Mouse (Mus musculus) forebrain, embryonic 13.5 days (tissue): ENCODE results near the gene Tmem59. TPM values are rescaled to one million over a fixed set of nuclear protein-coding genes. Genes with fewer than 3 reads are reported as not detected.

ENCODE experiments used
- ATAC-seq: fragments of 200-750 bp; cut with Nextera tagmentation; 2 replicates; pipeline ENCODE4 v1.8.0; 2017
- H3K27ac ChIP-seq: fragments of 300-500 bp; sonication (generic); 2 replicates; pipeline ENCODE4 v1.5.1; 2015; ENCODE audit warnings: inconsistent platforms, mild to moderate bottlenecking, moderate library complexity
- H3K27me3 ChIP-seq: fragments of 300-500 bp; sonication (generic); 2 replicates; pipeline ENCODE4 v1.6.1; 2015; ENCODE audit warnings: mild to moderate bottlenecking, inconsistent platforms
- H3K36me3 ChIP-seq: fragments of 300-500 bp; sonication (generic); 2 replicates; pipeline ENCODE4 v1.6.1; 2015; ENCODE audit warnings: mild to moderate bottlenecking, inconsistent platforms; ENCODE audit not compliant: poor library complexity, severe bottlenecking
- H3K4me1 ChIP-seq: fragments of 300-500 bp; sonication (generic); 2 replicates; pipeline ENCODE4 v1.6.1; 2015; ENCODE audit warnings: inconsistent platforms
- H3K4me2 ChIP-seq: fragments of 300-500 bp; sonication (generic); 2 replicates; pipeline ENCODE4 v1.6.1; 2015; ENCODE audit warnings: inconsistent platforms, mild to moderate bottlenecking, moderate library complexity
- H3K4me3 ChIP-seq: fragments of 300-500 bp; sonication (generic); 2 replicates; pipeline ENCODE4 v1.5.1; 2015; ENCODE audit warnings: mild to moderate bottlenecking, inconsistent platforms
- H3K9ac ChIP-seq: fragments of 300-500 bp; sonication (generic); 2 replicates; pipeline ENCODE4 v1.6.1; 2015; ENCODE audit warnings: mild to moderate bottlenecking, inconsistent platforms
- H3K9me3 ChIP-seq: fragments of 300-500 bp; sonication (generic); replicated peaks from 2 replicates; pipeline ENCODE4 v1.6.1; 2016; ENCODE audit warnings: inconsistent platforms
- WGBS: fragments of 180-500 bp; shearing (Covaris S2); methylation state at CpG from one replicate; pipeline ENCODE4 v1.1.7; 2015; 5-methylcytosine and 5-hydroxymethylcytosine counted together
- polyA plus RNA-seq: library from polyadenylated mRNA; unstranded; fragments of >200 nt; fragmentation: Nextera tagmentation; extraction: Ambion mirVana; gene quantifications from 2 replicates; pipeline ENCODE4 v1.2.1, GENCODE M21; 2015

Gene Tmem59
- polyA plus RNA-seq, 1 experiment from 2014 or later, result 337 TPM

DNA sequence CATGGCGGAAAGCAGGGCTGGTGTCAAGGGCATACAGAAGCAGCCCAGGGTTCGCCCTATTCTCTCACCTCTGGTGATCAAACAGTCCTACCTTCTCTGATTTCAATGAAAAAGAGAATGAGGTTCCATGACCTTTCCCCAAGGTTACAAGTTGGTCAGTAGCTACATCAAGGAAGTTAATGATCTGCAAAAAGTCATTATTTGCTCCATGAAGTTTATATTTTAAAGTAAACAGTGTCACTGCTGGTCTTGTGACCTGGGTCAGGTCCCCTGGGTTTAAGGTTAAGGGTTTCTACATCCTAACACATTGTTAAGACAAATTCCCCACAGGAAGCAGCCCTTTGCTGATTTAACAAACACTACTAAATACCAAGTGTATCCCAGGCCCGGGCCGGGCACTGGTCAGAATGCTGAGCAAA is 21.2 kb upstream of the Tmem59 start:
- H3K4me1 ChIP-seq, result no peaks in the 10 kb centered on the region
- H3K4me2 ChIP-seq, result no peak overlapping the region
- H3K9ac ChIP-seq, result no peak overlapping the region
- WGBS, result 93% methylated on average over 4 of the region's 4 CpGs
- H3K36me3 ChIP-seq, result peaks cover 53% of the 10 kb centered on the region
- no peak overlapping the region for H3K27ac ChIP-seq
- ATAC-seq, result no peak
- no peak overlapping the region for H3K4me3 ChIP-seq
- no peaks in the 10 kb centered on the region for H3K27me3 ChIP-seq
- H3K9me3 ChIP-seq, result no peaks in the 10 kb centered on the region

DNA sequence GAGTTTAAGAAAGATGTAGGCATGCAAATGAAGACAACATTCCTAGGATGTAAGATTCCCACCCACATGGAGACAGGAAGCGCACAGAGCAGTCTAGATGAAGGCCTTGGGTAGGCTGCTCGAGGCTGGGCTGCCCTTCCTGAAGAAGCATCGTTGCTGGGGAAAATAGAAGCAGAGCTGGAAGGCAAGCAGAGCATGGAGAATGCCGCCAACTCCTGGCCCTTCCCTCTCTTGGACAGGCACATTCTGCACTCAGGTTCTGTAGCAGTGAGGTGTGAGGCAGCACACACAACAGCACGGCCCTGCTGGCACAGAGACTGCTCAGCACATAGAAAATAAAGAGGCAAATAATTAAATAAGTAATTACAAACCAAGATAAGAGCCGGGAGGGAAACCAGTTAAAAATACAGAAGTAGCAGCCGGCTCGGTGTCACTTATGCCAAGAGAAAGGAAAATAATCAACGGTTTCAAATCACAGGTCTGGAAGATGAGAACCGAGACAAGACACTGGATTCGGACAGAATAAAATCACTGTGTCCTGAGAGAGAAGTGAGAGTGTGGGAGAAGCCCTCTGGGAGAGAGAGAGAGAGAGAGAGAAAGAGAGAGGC is 18.9 kb upstream of the Tmem59 start:
- no peak overlapping the region for H3K27ac ChIP-seq
- no peak overlapping the region for H3K4me3 ChIP-seq
- H3K4me2 ChIP-seq, result no peak overlapping the region
- no peak overlapping the region for H3K9ac ChIP-seq
- peaks cover 51% of the 10 kb centered on the region for H3K36me3 ChIP-seq
- H3K9me3 ChIP-seq, result no peaks in the 10 kb centered on the region
- H3K27me3 ChIP-seq, result no peaks in the 10 kb centered on the region
- WGBS, result 90% methylated on average over 11 of the region's 11 CpGs
- ATAC-seq, result no peak
- peaks cover 1% of the 10 kb centered on the region; the same call in 1 of the 2 replicates for H3K4me1 ChIP-seq

GRCm38 (mm10) chr4:107160181-107160580 is 18.0 kb upstream of the Tmem59 start:
- Histone ChIP-seq H3K27ac (no peak overlapping the region), H3K4me1 (peaks cover 3% of the 10 kb centered on the region; the same call in 1 of the 2 replicates), H3K9me3 (no peaks in the 10 kb centered on the region), H3K4me3 (no peak overlapping the region), H3K27me3 (no peaks in the 10 kb centered on the region), H3K4me2 (no peak overlapping the region), H3K9ac (no peak overlapping the region), H3K36me3 (peaks cover 46% of the 10 kb centered on the region)
- ATAC-seq, result no peak
- 88% methylated on average over 8 of the region's 8 CpGs for WGBS

- Histone ChIP-seq H3K4me3 (no peak overlapping the region), H3K36me3 (peaks cover 33% of the 10 kb centered on the region), H3K4me1 (peaks cover 3% of the 10 kb centered on the region; the same call in 1 of the 2 replicates), H3K27me3 (no peaks in the 10 kb centered on the region), H3K27ac (no peak overlapping the region), H3K4me2 (no peak overlapping the region), H3K9ac (no peak overlapping the region), H3K9me3 (no peaks in the 10 kb centered on the region)
- ATAC-seq, result peak; percentile 33; the same call in 1 of the 2 replicates
- WGBS, result 90% methylated on average over 10 of the region's 10 CpGs
Observed at GRCm38 (mm10) chr4:107163341-107163740, 14.9 kb upstream of the Tmem59 start.

GRCm38 (mm10) chr4:107163756-107164587 is 14.2 kb upstream of the Tmem59 start:
- Histone ChIP-seq H3K36me3 (peaks cover 29% of the 10 kb centered on the region), H3K4me3 (no peak overlapping the region), H3K27ac (peak overlapping the region; percentile 45; the same call in 1 of the 2 replicates), H3K27me3 (no peaks in the 10 kb centered on the region), H3K4me2 (no peak overlapping the region), H3K4me1 (peaks cover 3% of the 10 kb centered on the region; the same call in 1 of the 2 replicates), H3K9ac (0 out of 2 replicates have a peak overlapping the region, but pooled peaks have one; percentile 7), H3K9me3 (no peaks in the 10 kb centered on the region)
- WGBS, result 51% methylated on average over 9 of the region's 9 CpGs
- peak; percentile 84 for ATAC-seq

DNA sequence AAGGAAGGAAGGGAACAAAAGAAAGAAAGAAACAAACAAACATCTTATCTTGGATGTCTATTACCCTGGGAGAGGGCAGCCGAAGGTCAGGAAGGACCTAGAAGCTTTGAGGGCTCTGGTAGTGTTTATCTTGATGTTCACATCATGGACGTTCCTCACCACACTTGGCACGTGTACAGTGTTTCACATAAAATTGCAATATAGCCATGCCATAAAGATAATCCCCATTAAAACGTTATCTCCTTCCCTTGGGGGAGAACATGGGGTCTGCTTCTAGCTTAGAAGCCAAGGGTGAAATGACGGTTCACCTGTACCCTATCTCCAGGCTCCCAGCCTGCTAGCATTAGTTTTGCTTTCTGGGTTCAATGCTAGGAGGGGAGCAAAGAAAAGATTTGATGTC is 11.5 kb upstream of the Tmem59 start:
- peaks cover 34% of the 10 kb centered on the region; the same call in 1 of the 2 replicates for H3K36me3 ChIP-seq
- H3K4me3 ChIP-seq, result no peak overlapping the region
- no peaks in the 10 kb centered on the region for H3K27me3 ChIP-seq
- no peaks in the 10 kb centered on the region for H3K9me3 ChIP-seq
- H3K9ac ChIP-seq, result no peak overlapping the region
- no peak overlapping the region for H3K4me2 ChIP-seq
- H3K27ac ChIP-seq, result no peak overlapping the region
- 85% methylated on average over 5 of the region's 5 CpGs for WGBS
- peaks cover 3% of the 10 kb centered on the region; the same call in 1 of the 2 replicates for H3K4me1 ChIP-seq
- no peak for ATAC-seq

DNA sequence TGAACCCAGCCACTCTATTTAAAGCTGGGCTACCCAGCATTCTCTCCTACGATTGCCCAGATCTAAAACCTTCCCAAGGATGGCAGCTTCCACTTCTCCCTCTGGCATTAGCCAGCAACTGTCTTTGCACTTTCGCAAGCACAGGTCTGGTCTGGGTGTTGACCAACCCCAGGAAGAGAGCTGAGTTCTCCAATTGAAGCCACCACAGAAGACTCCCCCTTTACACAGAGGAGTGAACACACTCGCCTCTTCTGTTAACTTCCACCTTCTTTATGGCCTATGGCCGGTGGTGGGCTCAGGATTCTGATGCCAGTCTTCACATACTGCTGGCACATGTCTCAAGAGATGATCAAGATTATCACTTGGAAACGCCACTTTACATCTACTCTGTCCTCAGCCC is 10.4 kb upstream of the Tmem59 start:
- WGBS, result 96% methylated on average over 5 of the region's 5 CpGs
- Histone ChIP-seq H3K27me3 (no peaks in the 10 kb centered on the region), H3K4me1 (peaks cover 3% of the 10 kb centered on the region; the same call in 1 of the 2 replicates), H3K9ac (no peak overlapping the region), H3K36me3 (peaks cover 42% of the 10 kb centered on the region), H3K4me2 (no peak overlapping the region), H3K9me3 (no peaks in the 10 kb centered on the region), H3K4me3 (no peak overlapping the region), H3K27ac (no peak overlapping the region)
- ATAC-seq, result no peak

DNA sequence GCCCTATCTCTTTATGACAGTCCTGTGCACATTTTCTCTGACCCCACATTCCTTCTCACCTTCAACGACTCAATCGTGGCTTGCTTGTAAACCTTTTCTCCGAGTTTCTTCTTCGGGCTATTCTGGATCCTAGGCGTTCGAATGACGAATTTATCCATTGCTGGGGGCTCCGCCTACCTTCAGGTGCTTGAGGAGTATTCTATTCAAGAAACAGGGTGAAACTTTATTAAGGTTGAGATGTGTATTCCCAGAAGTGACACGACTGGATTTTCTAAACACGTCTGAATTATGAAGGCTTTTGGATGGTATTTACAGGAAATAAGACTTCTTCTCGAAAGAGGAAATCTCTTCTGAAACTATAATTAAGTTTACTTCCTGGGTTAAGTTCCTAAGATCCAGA is 693 bp upstream of the Tmem59 start:
- 53% methylated on average over 11 of the region's 11 CpGs for WGBS
- Histone ChIP-seq H3K27me3 (no peaks in the 10 kb centered on the region), H3K4me1 (peaks cover 39% of the 10 kb centered on the region)

GRCm38 (mm10) chr4:107178830-107179490 is 761 bp downstream of the Tmem59 start, which contains the start of gene Tceanc2:
TSS of gene Tceanc2 (minus strand) at chr4:107179116.
- no peaks in the 10 kb centered on the region for H3K27me3 ChIP-seq
- no peaks in the 10 kb centered on the region for H3K9me3 ChIP-seq
- peaks cover 13% of the 10 kb centered on the region for H3K36me3 ChIP-seq
- WGBS, result under 1% methylated on average over 47 of the region's 47 CpGs
- H3K4me3 ChIP-seq, result peak within 1 kb of the TSS; percentile 79
- peaks cover 45% of the 10 kb centered on the region for H3K4me1 ChIP-seq
- ATAC-seq, result peak; percentile 23
- H3K9ac ChIP-seq, result peak within 1 kb of the TSS; percentile 93
- H3K27ac ChIP-seq, result peak within 1 kb of the TSS; percentile 99
- H3K4me2 ChIP-seq, result peak within 1 kb of the TSS; percentile 63

More for the DNA sequence above, 693 bp upstream of the Tmem59 start:
- Histone ChIP-seq H3K9me3 (no peaks in the 10 kb centered on the region), H3K27ac (peak overlapping the region; percentile 99), H3K4me2 (peak overlapping the region; percentile 63), H3K36me3 (peaks cover 20% of the 10 kb centered on the region), H3K9ac (peak overlapping the region; percentile 93), H3K4me3 (peak overlapping the region; percentile 79)
- no peak for ATAC-seq

DNA sequence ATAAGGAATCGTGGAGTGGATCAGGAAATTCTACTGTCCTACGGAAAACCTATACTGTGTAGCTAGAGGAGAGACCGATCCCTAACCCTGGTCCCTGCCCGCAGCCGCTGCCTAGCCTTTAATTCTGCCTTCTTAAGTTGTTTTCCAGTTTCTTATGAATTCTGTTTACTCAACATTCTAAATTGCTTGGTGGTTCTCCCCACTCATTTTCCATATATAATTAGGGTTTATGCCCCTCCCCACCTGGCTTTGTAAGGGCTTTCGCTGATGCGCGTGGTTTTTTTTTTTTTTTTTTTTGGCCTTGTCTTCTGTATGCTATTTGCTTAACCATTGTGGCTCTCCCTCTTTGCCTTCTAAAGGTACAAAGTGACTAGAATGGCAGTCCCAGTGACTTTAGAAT is 1.4 kb downstream of the Tmem59 start:
- ATAC-seq, result no peak
- WGBS, result 6% methylated on average over 8 of the region's 8 CpGs
- Histone ChIP-seq H3K4me2 (peak overlapping the region; percentile 63), H3K27ac (peak overlapping the region; percentile 99), H3K4me3 (peak overlapping the region; percentile 79), H3K27me3 (no peaks in the 10 kb centered on the region), H3K9ac (peak overlapping the region; percentile 93), H3K36me3 (peaks cover 10% of the 10 kb centered on the region; the same call in 1 of the 2 replicates), H3K9me3 (no peaks in the 10 kb centered on the region), H3K4me1 (peaks cover 45% of the 10 kb centered on the region)

DNA sequence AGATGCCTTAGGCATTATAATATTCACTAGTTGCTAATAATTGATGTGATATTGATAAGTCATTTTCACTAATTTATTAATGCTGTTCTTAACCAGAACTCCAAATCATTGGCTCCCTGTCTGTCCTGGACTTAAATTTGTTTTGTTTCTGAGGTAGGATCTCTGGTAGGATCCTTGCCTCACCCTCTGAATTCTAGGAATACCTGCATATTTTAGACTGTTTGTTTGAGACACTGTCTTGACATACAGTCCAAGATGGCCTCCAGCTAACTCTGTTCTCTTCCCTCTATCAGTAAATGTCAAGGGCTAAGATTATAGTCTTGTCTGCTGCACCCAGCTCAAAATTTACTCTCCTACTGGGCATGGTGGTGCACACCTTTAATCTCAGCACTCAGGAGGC is 2.5 kb downstream of the Tmem59 start:
- Histone ChIP-seq H3K36me3 (peaks cover 4% of the 10 kb centered on the region; the same call in 1 of the 2 replicates), H3K4me2 (peak overlapping the region; percentile 63), H3K4me3 (0 out of 2 replicates have a peak overlapping the region, but pooled peaks have one; percentile 79), H3K9me3 (no peaks in the 10 kb centered on the region), H3K9ac (peak overlapping the region; percentile 43; the same call in 1 of the 2 replicates), H3K27me3 (no peaks in the 10 kb centered on the region), H3K27ac (no peak overlapping the region), H3K4me1 (peaks cover 45% of the 10 kb centered on the region)
- no peak for ATAC-seq

DNA sequence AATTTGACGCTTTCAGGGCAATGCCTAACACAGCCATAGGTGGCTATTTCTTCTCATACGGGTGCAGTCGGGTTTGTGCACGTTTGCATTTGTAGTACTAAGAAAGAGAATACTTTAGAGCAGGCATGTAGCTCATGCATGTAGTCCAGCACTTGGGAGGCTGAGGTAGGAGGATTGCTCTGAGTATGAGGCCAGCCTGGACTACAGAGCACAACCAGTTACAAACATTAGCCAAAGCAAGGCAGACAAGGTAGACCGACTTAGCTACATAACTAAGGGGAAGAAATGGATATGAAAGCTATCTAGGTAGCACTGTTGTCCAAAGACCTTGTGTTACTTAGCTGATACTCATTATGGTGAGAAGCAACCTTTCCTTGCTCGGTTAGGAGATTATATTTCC is 3.7 kb downstream of the Tmem59 start:
- H3K4me2 ChIP-seq, result no peak overlapping the region
- no peaks in the 10 kb centered on the region for H3K27me3 ChIP-seq
- H3K9ac ChIP-seq, result no peak overlapping the region
- peaks cover 40% of the 10 kb centered on the region for H3K4me1 ChIP-seq
- 90% methylated on average over 6 of the region's 6 CpGs for WGBS
- H3K4me3 ChIP-seq, result no peak overlapping the region
- no peaks in the 10 kb centered on the region for H3K9me3 ChIP-seq
- ATAC-seq, result no peak
- peaks cover 12% of the 10 kb centered on the region for H3K36me3 ChIP-seq
- H3K27ac ChIP-seq, result no peak overlapping the region
